Mouse (Mus musculus) ES-E14 (cell line): ENCODE measurements around the gene Ssbp1.

Experiments used
- HCFC1 ChIP-seq: IDR thresholded peaks from 2 replicates; pipeline ENCODE4 v1.6.1; 2012; ENCODE audit warnings: low read length, inconsistent platforms, borderline replicate concordance; ENCODE audit not compliant: insufficient read depth
- MAFK ChIP-seq: IDR thresholded peaks from 2 replicates; pipeline ENCODE4 v1.6.1; 2014; ENCODE audit warnings: mild to moderate bottlenecking, low read depth, low read length, inconsistent platforms; ENCODE audit not compliant: insufficient read depth
- ZNF384 ChIP-seq: IDR thresholded peaks from 2 replicates; pipeline ENCODE4 v1.6.1; 2012; ENCODE audit warnings: low read depth, low read length, inconsistent platforms

GRCm38 (mm10) chr6:40493229-40493628, 22.1 kb downstream of the Ssbp1 start, which contains the start of gene Tas2r108:
- no peak for TF ChIP-seq ZNF384
- no peak for TF ChIP-seq MAFK
- no peak for TF ChIP-seq HCFC1
